In genomic region chr6:147699449-147699848, GRCm38 (mm10) we compare ENCODE assay signal across 36 mouse cellular contexts.
"Had no signal": no experiment of that assay in that cellular context is flagged by ENCODE, and none has a peak within 500 bp of the region (broad histone marks: within the 10 kb centered on the region; RNA-seq: fewer than 3 reads in every experiment).

No protein-coding gene starts in this region.

- H3K36me3 ChIP-seq: heart, embryonic 10.5 days; heart, embryonic 12.5 days; heart, embryonic 13.5 days; heart, embryonic 15.5 days; hindbrain, embryonic 10.5 days; hindbrain, embryonic 12.5 days; hindbrain, embryonic 13.5 days; hindbrain, embryonic 15.5 days; intestine, embryonic 15.5 days; kidney, embryonic 15.5 days had no signal

- H3K27me3 ChIP-seq: heart, embryonic 12.5 days; heart, embryonic 13.5 days; heart, embryonic 15.5 days; hindbrain, embryonic 12.5 days; hindbrain, embryonic 13.5 days; hindbrain, embryonic 15.5 days; intestine, embryonic 15.5 days; kidney, embryonic 15.5 days had no signal

- H3K27ac ChIP-seq: heart, embryonic 10.5 days; heart, embryonic 13.5 days; heart, embryonic 15.5 days; hindbrain, embryonic 10.5 days; hindbrain, embryonic 12.5 days; hindbrain, embryonic 13.5 days; hindbrain, embryonic 14.5 days; hindbrain, embryonic 15.5 days; hindbrain, postnatal 0 days; intestine, embryonic 15.5 days; kidney, embryonic 15.5 days; kidney, postnatal 0 days; layer of hippocampus, adult 2 months; left cerebral cortex, adult 2 months had no signal

- H3K4me2 ChIP-seq: heart, embryonic 11.5 days; heart, embryonic 12.5 days; heart, embryonic 13.5 days; heart, embryonic 15.5 days; hindbrain, embryonic 12.5 days; hindbrain, embryonic 13.5 days; hindbrain, embryonic 14.5 days; hindbrain, embryonic 15.5 days; intestine, embryonic 15.5 days; kidney, embryonic 15.5 days had no signal

- ATAC-seq: hindbrain, embryonic 16.5 days; hindbrain, postnatal 0 days; inflammation-experienced regulatory T-cells, adult 6 months; intestine, embryonic 15.5 days; intestine, embryonic 16.5 days; intestine, postnatal 0 days had no signal

- H3K9ac ChIP-seq: heart, embryonic 12.5 days; heart, embryonic 13.5 days; heart, embryonic 15.5 days; hindbrain, embryonic 12.5 days; hindbrain, embryonic 13.5 days; hindbrain, embryonic 14.5 days; hindbrain, embryonic 15.5 days; intestine, embryonic 15.5 days; kidney, embryonic 15.5 days had no signal

- H3K4me3 ChIP-seq: heart, embryonic 10.5 days; heart, embryonic 12.5 days; heart, embryonic 13.5 days; heart, embryonic 15.5 days; hindbrain, embryonic 10.5 days; hindbrain, embryonic 12.5 days; hindbrain, embryonic 13.5 days; hindbrain, embryonic 15.5 days; intestine, embryonic 15.5 days; kidney, embryonic 15.5 days; layer of hippocampus, adult 2 months; left cerebral cortex, adult 2 months had no signal

- H3K9me3 ChIP-seq: heart, embryonic 10.5 days; heart, embryonic 12.5 days; heart, embryonic 13.5 days; heart, embryonic 15.5 days; hindbrain, embryonic 10.5 days; hindbrain, embryonic 12.5 days; hindbrain, embryonic 13.5 days; hindbrain, embryonic 15.5 days; intestine, embryonic 15.5 days; kidney, embryonic 15.5 days had no signal

- H3K4me1 ChIP-seq: heart, embryonic 12.5 days; heart, embryonic 15.5 days; hindbrain, embryonic 10.5 days; hindbrain, embryonic 12.5 days; hindbrain, embryonic 13.5 days; hindbrain, embryonic 15.5 days; intestine, embryonic 15.5 days had no signal

- DNase-seq: heart, postnatal 10 days; heart, postnatal 14 days; heart, postnatal 36 days; heart, postnatal 4 days; kidney, adult 11 months; kidney, adult 18-20 months; kidney, adult 2 months; kidney, adult 8-10 months; kidney, adult 9 months; kidney, postnatal 10 days; kidney, postnatal 14 days; kidney, postnatal 25 days; kidney, postnatal 36 days; kidney, postnatal 4 days; layer of hippocampus, adult 9-11 months; layer of hippocampus, postnatal 36 days had no signal
